Mouse (Mus musculus): ENCODE results near the gene Gm37240.

GRCm38 (mm10) chr3:85733939-85734729, 153.2 kb downstream of the Gm37240 start:
- TF ChIP-seq MAFK (IDR thresholded peaks at IDR 0.05; ENCODE audit: insufficient read depth, low read depth, low read length): no peak
- TF ChIP-seq ZC3H11A (IDR thresholded peaks at IDR 0.05; ENCODE audit: borderline replicate concordance, low read depth, low read length): no peak
- no peak for TF ChIP-seq CHD2 (IDR thresholded peaks at IDR 0.05; ENCODE audit: low read depth, low read length)

Measured in ES-E14 (cell line).